Mouse (Mus musculus) frontal cortex, adult (tissue): ENCODE data around the gene 4930519P11Rik.

Source experiments
- ATAC-seq: cut with Nextera tagmentation; 2 replicates; pipeline ENCODE4 v1.9.2; 2017; ENCODE audit warnings: mild to moderate bottlenecking, moderate library complexity, mixed read lengths; ENCODE audit not compliant: low TSS enrichment

Gene 4930519P11Rik

GRCm38 (mm10) chr2:154583906-154584872, 29.0 kb downstream of the 4930519P11Rik start:
- ATAC-seq, result peak; percentile 86

- ATAC-seq, result no peak
Measured at GRCm38 (mm10) chr2:154581421-154581820, 31.8 kb downstream of the 4930519P11Rik start.

- no peak for ATAC-seq
Measured at GRCm38 (mm10) chr2:154580586-154580985, 32.7 kb downstream of the 4930519P11Rik start.

GRCm38 (mm10) chr2:154577744-154578067, 35.5 kb downstream of the 4930519P11Rik start:
- ATAC-seq, result no peak

- ATAC-seq, result no peak
Measured at GRCm38 (mm10) chr2:154576876-154577743, 36.1 kb downstream of the 4930519P11Rik start.

GRCm38 (mm10) chr2:154574271-154574670, 39.0 kb downstream of the 4930519P11Rik start:
- no peak for ATAC-seq

GRCm38 (mm10) chr2:154572996-154573395, 40.2 kb downstream of the 4930519P11Rik start:
- ATAC-seq, result no peak

- ATAC-seq, result no peak; the same call in 1 of the 2 replicates
Measured at GRCm38 (mm10) chr2:154571976-154572375, 41.3 kb downstream of the 4930519P11Rik start.

GRCm38 (mm10) chr2:154571266-154571665, 42.0 kb downstream of the 4930519P11Rik start:
- ATAC-seq, result no peak

GRCm38 (mm10) chr2:154570666-154571065, 42.6 kb downstream of the 4930519P11Rik start:
- ATAC-seq, result no peak

- ATAC-seq, result peak; percentile 91
Measured at GRCm38 (mm10) chr2:154569836-154570286, 43.4 kb downstream of the 4930519P11Rik start, which contains the start of gene E2f1. TSS of gene E2f1 (minus strand) at chr2:154569892.

- ATAC-seq, result peak; percentile 66
Measured at GRCm38 (mm10) chr2:154569071-154569748, 44.0 kb downstream of the 4930519P11Rik start.

- no peak; the same call in 1 of the 2 replicates for ATAC-seq
Measured at GRCm38 (mm10) chr2:154568329-154569070, 44.7 kb downstream of the 4930519P11Rik start.

GRCm38 (mm10) chr2:154567766-154568165, 45.5 kb downstream of the 4930519P11Rik start:
- ATAC-seq, result no peak

GRCm38 (mm10) chr2:154566641-154567040, 46.6 kb downstream of the 4930519P11Rik start:
- no peak for ATAC-seq

- ATAC-seq, result no peak
Measured at GRCm38 (mm10) chr2:154565562-154565961, 47.7 kb downstream of the 4930519P11Rik start.

GRCm38 (mm10) chr2:154563612-154564170, 49.5 kb downstream of the 4930519P11Rik start:
- no peak for ATAC-seq
